Mouse (Mus musculus): ENCODE measurements around the gene Gm49366. TPM values are rescaled to one million over a fixed set of nuclear protein-coding genes. Genes with fewer than 3 reads are reported as not detected.
"Not testable (repeated sequence)": the region's sequence is repeated elsewhere in the genome, so short reads cannot be mapped to it uniquely, and the experiment has no call there.

Gm49366 gene
- polyA plus RNA-seq, 1 experiment from 2014 or later, result not detected

GRCm38 (mm10) chr12:84025888-84026287 lies 12.8 kb upstream of the Gm49366 start:
- Histone ChIP-seq H3K36me3 (ENCODE audit: control insufficient read depth, insufficient read depth, low read length) (no peaks in the 10 kb centered on the region), H3K4me2 (replicated peaks; ENCODE audit: low read depth) (no peak overlapping the region), H3K9ac (ENCODE audit: low read length) (no peak overlapping the region), H3K4me1 (replicated peaks; ENCODE audit: control insufficient read depth, insufficient read depth) (no peaks in the 10 kb centered on the region), H3K9me3 (ENCODE audit: control insufficient read depth, low read length) (no peaks in the 10 kb centered on the region), H3K4me3 (ENCODE audit: low read depth, low read length) (no peak overlapping the region), H3K27me3 (ENCODE audit: control insufficient read depth, insufficient read depth, low read length) (no peaks in the 10 kb centered on the region), H3K27ac (replicated peaks) (no peak overlapping the region)
- TF ChIP-seq CTCF (IDR thresholded peaks at IDR 0.05; ENCODE audit: low read depth) (no peak), EP300 (optimal IDR thresholded peaks at IDR 0.05) (no peak)
- 83% methylated on average over 7 of the region's 7 CpGs for WGBS
- DNase-seq (ENCODE audit: low spot score) (no peak), ATAC-seq (ENCODE audit: low FRiP score, low TSS enrichment) (no peak)

GRCm38 (mm10) chr12:84028328-84028727 lies 10.4 kb upstream of the Gm49366 start:
- not testable (repeated sequence) for H3K27ac ChIP-seq (replicated peaks); H3K27me3 ChIP-seq (ENCODE audit: control insufficient read depth, insufficient read depth, low read length); DNase-seq (ENCODE audit: low spot score); H3K4me1 ChIP-seq (replicated peaks; ENCODE audit: control insufficient read depth, insufficient read depth); H3K9me3 ChIP-seq (ENCODE audit: control insufficient read depth, low read length); H3K4me3 ChIP-seq (ENCODE audit: low read depth, low read length); H3K9ac ChIP-seq (ENCODE audit: low read length); ATAC-seq (ENCODE audit: low FRiP score, low TSS enrichment); H3K4me2 ChIP-seq (replicated peaks; ENCODE audit: low read depth); H3K36me3 ChIP-seq (ENCODE audit: control insufficient read depth, insufficient read depth, low read length)
- 62% methylated on average over 3 of the region's 3 CpGs for WGBS

DNA sequence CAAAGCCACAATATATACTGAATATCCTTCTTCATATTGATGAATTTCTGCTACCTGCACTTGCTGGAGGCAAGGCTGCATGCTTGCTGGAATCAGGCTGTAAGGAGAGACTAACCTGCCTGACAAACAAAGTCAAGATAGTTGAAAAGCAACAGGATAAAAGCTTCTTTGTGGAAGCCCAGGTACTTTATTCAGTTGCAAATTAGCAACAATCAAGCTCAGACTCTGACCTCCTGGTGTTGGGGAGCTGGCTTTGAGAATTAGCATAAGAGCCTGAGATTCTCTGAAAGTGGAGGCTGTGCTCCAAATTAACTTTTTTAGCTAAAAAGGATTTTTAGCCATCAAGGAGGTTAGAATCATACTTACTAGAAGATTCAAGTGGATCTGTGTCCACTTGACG lies 9.7 kb upstream of the Gm49366 start:
- not testable (repeated sequence) for H3K27ac ChIP-seq (replicated peaks); H3K4me2 ChIP-seq (replicated peaks; ENCODE audit: low read depth); H3K9ac ChIP-seq (ENCODE audit: low read length); H3K4me3 ChIP-seq (ENCODE audit: low read depth, low read length); H3K4me1 ChIP-seq (replicated peaks; ENCODE audit: control insufficient read depth, insufficient read depth); ATAC-seq (ENCODE audit: low FRiP score, low TSS enrichment); H3K36me3 ChIP-seq (ENCODE audit: control insufficient read depth, insufficient read depth, low read length); DNase-seq (ENCODE audit: low spot score); H3K27me3 ChIP-seq (ENCODE audit: control insufficient read depth, insufficient read depth, low read length); H3K9me3 ChIP-seq (ENCODE audit: control insufficient read depth, low read length)
- WGBS, result 93% methylated on average over 1 of the region's 1 CpGs

- Histone ChIP-seq H3K27me3 (ENCODE audit: control insufficient read depth, insufficient read depth, low read length) (no peaks in the 10 kb centered on the region), H3K9ac (ENCODE audit: low read length) (no peak overlapping the region), H3K4me3 (ENCODE audit: low read depth, low read length) (no peak overlapping the region), H3K36me3 (ENCODE audit: control insufficient read depth, insufficient read depth, low read length) (no peaks in the 10 kb centered on the region), H3K9me3 (ENCODE audit: control insufficient read depth, low read length) (no peaks in the 10 kb centered on the region), H3K4me1 (replicated peaks; ENCODE audit: control insufficient read depth, insufficient read depth) (no peaks in the 10 kb centered on the region), H3K27ac (replicated peaks) (no peak overlapping the region), H3K4me2 (replicated peaks; ENCODE audit: low read depth) (no peak overlapping the region)
- 51% methylated on average over 4 of the region's 4 CpGs for WGBS
- ATAC-seq (ENCODE audit: low FRiP score, low TSS enrichment) (peak; percentile 90), DNase-seq (ENCODE audit: low spot score) (peak; percentile 80)
- TF ChIP-seq CTCF (IDR thresholded peaks at IDR 0.05; ENCODE audit: low read depth), result peak; percentile 91
- no peak for TF ChIP-seq EP300 (optimal IDR thresholded peaks at IDR 0.05)
These were observed 7.9 kb upstream of the Gm49366 start for GRCm38 (mm10) chr12:84030659-84031332.

DNA sequence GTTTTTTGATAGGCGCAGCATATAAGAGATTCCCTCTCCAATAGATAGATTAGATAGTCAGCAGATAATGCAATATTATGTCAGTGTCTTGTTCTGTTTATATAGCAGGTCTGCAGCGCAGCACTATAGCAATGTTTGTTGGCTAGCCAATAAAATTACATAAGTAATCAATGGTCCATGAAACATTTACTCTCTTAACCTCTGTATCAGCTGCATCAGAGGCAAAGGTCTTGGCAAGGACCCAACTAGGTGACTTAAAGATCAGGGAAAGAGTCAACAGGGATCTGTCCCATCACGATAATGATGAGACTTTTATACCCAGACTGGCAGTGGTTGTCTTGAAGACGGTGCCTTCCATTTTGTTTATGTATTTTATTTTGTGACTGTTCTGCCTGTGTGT lies 5.9 kb upstream of the Gm49366 start:
- Histone ChIP-seq H3K9me3 (ENCODE audit: control insufficient read depth, low read length) (no peaks in the 10 kb centered on the region), H3K36me3 (ENCODE audit: control insufficient read depth, insufficient read depth, low read length) (no peaks in the 10 kb centered on the region), H3K4me1 (replicated peaks; ENCODE audit: control insufficient read depth, insufficient read depth) (no peaks in the 10 kb centered on the region), H3K27ac (replicated peaks) (no peak overlapping the region), H3K27me3 (ENCODE audit: control insufficient read depth, insufficient read depth, low read length) (no peaks in the 10 kb centered on the region), H3K4me2 (replicated peaks; ENCODE audit: low read depth) (no peak overlapping the region), H3K4me3 (ENCODE audit: low read depth, low read length) (no peak overlapping the region), H3K9ac (ENCODE audit: low read length) (no peak overlapping the region)
- TF ChIP-seq CTCF (IDR thresholded peaks at IDR 0.05; ENCODE audit: low read depth), result no peak
- TF ChIP-seq EP300 (optimal IDR thresholded peaks at IDR 0.05), result no peak
- 77% methylated on average over 4 of the region's 4 CpGs for WGBS
- DNase-seq (ENCODE audit: low spot score), result no peak
- no peak for ATAC-seq (ENCODE audit: low FRiP score, low TSS enrichment)

- H3K36me3 ChIP-seq (ENCODE audit: control insufficient read depth, insufficient read depth, low read length); H3K4me2 ChIP-seq (replicated peaks; ENCODE audit: low read depth); H3K9me3 ChIP-seq (ENCODE audit: control insufficient read depth, low read length); H3K4me1 ChIP-seq (replicated peaks; ENCODE audit: control insufficient read depth, insufficient read depth); H3K27me3 ChIP-seq (ENCODE audit: control insufficient read depth, insufficient read depth, low read length); H3K27ac ChIP-seq (replicated peaks); H3K9ac ChIP-seq (ENCODE audit: low read length); DNase-seq (ENCODE audit: low spot score); ATAC-seq (ENCODE audit: low FRiP score, low TSS enrichment); H3K4me3 ChIP-seq (ENCODE audit: low read depth, low read length): not testable (repeated sequence)
- WGBS, result 79% methylated on average over 2 of the region's 2 CpGs
These were observed 5.4 kb upstream of the Gm49366 start for GRCm38 (mm10) chr12:84033302-84033701.
